Mouse (Mus musculus): ENCODE results near the gene Cry1. TPM values are rescaled to one million over a fixed set of nuclear protein-coding genes. Genes with fewer than 3 reads are reported as not detected.

Cry1 gene
- polyA plus RNA-seq (2015; fragmentation: Nextera tagmentation; extraction: Ambion mirVana): 31.3 and 31.7 TPM in 2 replicates

DNA sequence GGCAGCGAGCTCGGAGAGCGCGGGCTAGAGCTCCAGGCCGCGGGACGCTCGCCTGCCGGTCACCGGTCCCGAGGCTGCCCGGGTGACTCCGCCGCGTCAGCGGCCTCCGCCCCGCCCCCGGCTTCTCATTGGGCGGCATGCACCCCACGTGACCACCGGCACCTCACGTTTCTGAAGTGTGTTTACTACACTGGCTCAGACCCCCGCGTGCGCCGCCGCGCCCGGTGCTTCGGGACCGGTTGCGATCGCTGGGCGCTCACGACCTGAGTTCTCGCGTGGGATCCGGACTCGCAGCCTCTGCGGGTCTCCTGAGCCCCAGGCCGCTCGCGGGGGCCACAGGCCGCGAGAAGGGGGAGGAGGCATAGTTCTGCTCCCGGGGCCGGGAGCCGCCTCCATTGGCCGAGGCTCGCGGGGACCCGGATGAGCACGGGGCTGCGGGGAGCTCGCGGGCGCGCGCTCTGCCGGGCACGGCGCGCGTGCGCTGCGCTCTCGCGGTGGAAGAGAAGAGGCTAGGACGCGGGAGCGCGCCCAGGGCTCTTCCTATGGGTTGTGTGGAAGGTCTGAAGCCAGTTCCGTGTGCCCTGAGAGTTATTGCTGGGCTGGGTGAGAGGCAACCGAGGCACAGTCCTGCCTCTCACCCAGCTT lies at the start of gene Cry1:
Gene Cry1 (minus strand): TSS at position 101 of the 645 bp plus-strand sequence.
- Histone ChIP-seq H3K4me2 (replicated peaks) (peak within 1 kb of the TSS; percentile 100), H3K9ac (replicated peaks) (peak within 1 kb of the TSS; percentile 76), H3K4me1 (replicated peaks) (peaks cover 16% of the 10 kb centered on the region), H3K27me3 (no peaks in the 10 kb centered on the region), H3K27ac (peak within 1 kb of the TSS; percentile 91), H3K9me3 (no peaks in the 10 kb centered on the region), H3K4me3 (replicated peaks) (peak within 1 kb of the TSS; percentile 86), H3K36me3 (no peaks in the 10 kb centered on the region)
- ATAC-seq: peak; percentile 96
- WGBS: 0% methylated on average over 73 of the region's 75 CpGs

- Histone ChIP-seq H3K27ac (no peak overlapping the region), H3K36me3 (no peaks in the 10 kb centered on the region), H3K4me1 (replicated peaks) (no peaks in the 10 kb centered on the region), H3K4me3 (replicated peaks) (no peak overlapping the region), H3K9ac (replicated peaks) (no peak overlapping the region), H3K9me3 (no peaks in the 10 kb centered on the region), H3K4me2 (replicated peaks) (no peak overlapping the region), H3K27me3 (peaks cover 7% of the 10 kb centered on the region; the same call in 1 of the 2 replicates)
- no peak for ATAC-seq
- 87% methylated on average over 6 of the region's 6 CpGs for WGBS
Measured at GRCm38 (mm10) chr10:85221771-85222050, 36.8 kb upstream of the Cry1 start.

- Histone ChIP-seq H3K4me3 (replicated peaks) (no peak overlapping the region), H3K36me3 (no peaks in the 10 kb centered on the region)
- WGBS: 36% methylated on average over 22 of the region's 22 CpGs
Measured at GRCm38 (mm10) chr10:85220918-85221770, 36.3 kb upstream of the Cry1 start.

DNA sequence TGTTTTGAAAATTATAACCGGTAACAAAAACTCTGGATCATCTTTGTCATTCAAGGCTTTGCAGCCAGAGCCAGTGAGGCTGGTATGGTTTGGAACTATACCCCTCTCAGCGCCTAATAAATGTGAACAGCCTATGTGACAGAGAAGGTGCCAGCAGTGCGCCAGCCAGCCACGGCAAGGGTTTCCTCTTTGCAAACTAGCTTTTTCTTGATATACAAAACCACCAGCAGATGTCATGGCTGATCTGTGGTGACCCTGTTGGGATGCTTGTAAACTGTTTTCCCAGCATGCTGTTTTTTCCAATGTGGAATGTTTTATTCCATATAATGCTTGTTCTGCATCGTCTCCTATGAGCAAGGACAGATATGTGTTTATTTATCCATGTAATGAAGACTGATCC lies 30.0 kb upstream of the Cry1 start:
- 81% methylated on average over 5 of the region's 5 CpGs for WGBS
- 0 out of 2 replicates have a peak, but pooled peaks have one; percentile 43 for ATAC-seq
- no peak overlapping the region for H3K9ac ChIP-seq (replicated peaks)

More at GRCm38 (mm10) chr10:85220918-85221770, 36.3 kb upstream of the Cry1 start:
- no peaks in the 10 kb centered on the region for H3K4me1 ChIP-seq (replicated peaks)
- peaks cover 7% of the 10 kb centered on the region; the same call in 1 of the 2 replicates for H3K27me3 ChIP-seq
- peak; percentile 72; the same call in 1 of the 2 replicates for ATAC-seq
- peak overlapping the region; percentile 7; the same call in 1 of the 2 replicates for H3K4me2 ChIP-seq (replicated peaks)
- H3K9me3 ChIP-seq: no peaks in the 10 kb centered on the region
- no peak overlapping the region; the same call in 1 of the 2 replicates for H3K9ac ChIP-seq (replicated peaks)
- no peak overlapping the region for H3K27ac ChIP-seq

GRCm38 (mm10) chr10:85211673-85212072 lies 26.8 kb upstream of the Cry1 start:
- Histone ChIP-seq H3K27ac (no peak overlapping the region), H3K4me3 (replicated peaks) (no peak overlapping the region), H3K36me3 (no peaks in the 10 kb centered on the region), H3K4me1 (replicated peaks) (no peaks in the 10 kb centered on the region), H3K4me2 (replicated peaks) (no peak overlapping the region), H3K9me3 (peaks cover 3% of the 10 kb centered on the region; the same call in 1 of the 2 replicates), H3K27me3 (no peaks in the 10 kb centered on the region), H3K9ac (replicated peaks) (no peak overlapping the region)
- whole genome bisulfite sequencing: 94% methylated on average over 5 of the region's 5 CpGs
- no peak for ATAC-seq

More for the DNA sequence above, 30.0 kb upstream of the Cry1 start:
- Histone ChIP-seq H3K4me3 (replicated peaks) (no peak overlapping the region), H3K27ac (no peak overlapping the region), H3K27me3 (no peaks in the 10 kb centered on the region), H3K4me2 (replicated peaks) (no peak overlapping the region), H3K36me3 (no peaks in the 10 kb centered on the region), H3K9me3 (peaks cover 3% of the 10 kb centered on the region; the same call in 1 of the 2 replicates), H3K4me1 (replicated peaks) (no peaks in the 10 kb centered on the region)

DNA sequence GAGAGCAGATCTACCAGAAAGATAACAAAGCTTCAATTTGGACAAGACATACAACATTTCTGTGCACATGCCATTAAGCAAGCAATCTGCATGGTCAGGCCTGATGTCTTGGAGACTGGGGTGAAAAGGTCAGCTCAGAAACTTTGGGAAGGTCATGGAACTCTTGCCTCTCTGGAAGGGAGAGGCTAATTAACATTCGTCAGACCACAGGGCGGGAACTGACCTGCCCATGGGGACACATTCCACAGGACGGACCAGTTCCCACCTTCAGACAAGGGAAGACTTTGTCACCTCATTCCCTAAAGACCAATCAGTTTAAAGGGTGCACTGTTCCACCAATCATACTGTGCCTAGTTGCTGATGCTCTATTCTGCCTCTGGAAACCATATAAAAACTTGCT lies 25.3 kb upstream of the Cry1 start:
- WGBS: 92% methylated on average over 3 of the region's 3 CpGs
- H3K4me3 ChIP-seq (replicated peaks): no peak overlapping the region
- ATAC-seq: no peak

DNA sequence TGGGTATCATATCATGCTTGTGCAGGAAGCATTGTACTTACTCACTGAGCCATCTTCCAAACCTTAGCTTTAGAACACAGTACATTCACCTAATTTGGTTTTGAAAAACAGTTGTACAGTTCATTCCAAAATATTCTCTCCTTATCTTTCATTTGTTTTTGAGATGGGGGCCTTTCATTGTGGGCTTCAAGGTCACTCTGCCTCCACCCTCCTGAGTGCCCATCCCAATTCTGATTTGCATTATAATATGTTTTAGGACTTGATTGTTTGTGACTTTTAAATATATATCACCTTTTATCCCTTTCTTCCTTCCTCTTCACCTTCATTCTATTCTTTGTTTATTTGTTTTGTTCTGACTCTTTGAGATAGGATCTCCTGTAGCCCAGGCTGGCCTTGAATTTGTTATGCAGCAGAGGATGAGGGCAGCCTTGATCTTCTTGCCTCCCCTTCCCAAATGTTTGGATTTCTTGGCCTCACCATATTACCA lies 24.3 kb upstream of the Cry1 start:
- H3K27me3 ChIP-seq: no peaks in the 10 kb centered on the region
- peaks cover 3% of the 10 kb centered on the region; the same call in 1 of the 2 replicates for H3K9me3 ChIP-seq
- no peak overlapping the region for H3K4me3 ChIP-seq (replicated peaks)
- no peak overlapping the region for H3K27ac ChIP-seq
- no peaks in the 10 kb centered on the region for H3K36me3 ChIP-seq
- H3K9ac ChIP-seq (replicated peaks): no peak overlapping the region
- no peak overlapping the region for H3K4me2 ChIP-seq (replicated peaks)
- H3K4me1 ChIP-seq (replicated peaks): no peaks in the 10 kb centered on the region
- no peak for ATAC-seq

More for the DNA sequence above, 25.3 kb upstream of the Cry1 start:
- Histone ChIP-seq H3K4me2 (replicated peaks) (no peak overlapping the region), H3K4me1 (replicated peaks) (no peaks in the 10 kb centered on the region), H3K27me3 (no peaks in the 10 kb centered on the region), H3K36me3 (no peaks in the 10 kb centered on the region), H3K9me3 (peaks cover 3% of the 10 kb centered on the region; the same call in 1 of the 2 replicates), H3K9ac (replicated peaks) (no peak overlapping the region), H3K27ac (no peak overlapping the region)

DNA sequence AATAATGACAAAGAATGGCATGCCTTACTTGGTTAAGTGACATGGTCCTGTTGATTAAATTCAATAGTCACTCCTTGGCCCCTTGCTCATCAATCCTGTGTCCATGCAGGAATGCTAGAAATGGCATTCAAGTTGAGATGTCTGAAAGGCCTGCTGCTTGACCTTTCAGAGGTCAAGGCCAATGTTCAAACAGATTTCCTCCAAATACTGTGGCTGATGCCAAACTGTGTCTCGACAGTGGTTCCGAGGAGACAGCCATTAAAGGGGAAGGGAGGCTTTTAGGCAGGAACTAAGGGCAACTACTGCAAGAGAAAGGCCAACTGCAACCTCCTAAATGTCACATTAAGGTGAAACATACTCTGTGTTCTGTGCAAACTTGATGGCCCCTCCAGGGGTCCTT lies 20.5 kb upstream of the Cry1 start:
- ATAC-seq: no peak
- 44% methylated on average over 2 of the region's 2 CpGs for WGBS
- no peak overlapping the region for H3K27ac ChIP-seq

GRCm38 (mm10) chr10:85204255-85204855 lies 19.5 kb upstream of the Cry1 start:
- 56% methylated on average over 7 of the region's 7 CpGs for WGBS
- Histone ChIP-seq H3K27ac (no peak overlapping the region), H3K4me1 (replicated peaks) (no peaks in the 10 kb centered on the region), H3K4me3 (replicated peaks) (no peak overlapping the region), H3K4me2 (replicated peaks) (no peak overlapping the region), H3K36me3 (no peaks in the 10 kb centered on the region), H3K9me3 (no peaks in the 10 kb centered on the region), H3K27me3 (no peaks in the 10 kb centered on the region), H3K9ac (replicated peaks) (no peak overlapping the region; the same call in 1 of the 2 replicates)
- no peak for ATAC-seq

More for the DNA sequence above, 20.5 kb upstream of the Cry1 start:
- no peak overlapping the region for H3K9ac ChIP-seq (replicated peaks)
- H3K36me3 ChIP-seq: no peaks in the 10 kb centered on the region
- no peaks in the 10 kb centered on the region for H3K27me3 ChIP-seq
- no peaks in the 10 kb centered on the region for H3K9me3 ChIP-seq
- H3K4me3 ChIP-seq (replicated peaks): no peak overlapping the region
- no peak overlapping the region for H3K4me2 ChIP-seq (replicated peaks)
- no peaks in the 10 kb centered on the region for H3K4me1 ChIP-seq (replicated peaks)

DNA sequence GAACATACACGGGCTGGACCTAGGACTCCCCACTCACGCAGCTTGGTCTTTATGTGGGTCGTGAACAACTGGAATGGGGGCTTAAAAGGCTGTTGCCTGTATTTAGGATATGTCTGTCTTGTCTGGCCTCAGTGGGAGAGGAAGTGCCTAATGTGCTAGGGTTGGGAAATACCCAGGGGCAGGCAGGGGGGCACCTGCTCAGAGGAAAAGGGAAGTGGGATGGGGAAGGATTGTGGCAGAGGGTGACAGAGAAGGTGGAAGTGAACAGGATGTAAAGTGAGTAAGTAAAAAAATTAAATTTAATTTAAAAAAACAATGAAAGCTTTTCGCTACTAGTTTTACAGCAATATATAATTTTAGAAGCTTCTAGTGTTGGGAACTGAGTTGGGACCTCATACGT lies 9.7 kb upstream of the Cry1 start:
- H3K4me3 ChIP-seq (replicated peaks): no peak overlapping the region
- 88% methylated on average over 5 of the region's 5 CpGs for WGBS
- no peak overlapping the region for H3K27ac ChIP-seq
- H3K9ac ChIP-seq (replicated peaks): no peak overlapping the region
- no peaks in the 10 kb centered on the region for H3K9me3 ChIP-seq
- no peak for ATAC-seq
- H3K27me3 ChIP-seq: no peaks in the 10 kb centered on the region
- H3K4me2 ChIP-seq (replicated peaks): no peak overlapping the region
- no peaks in the 10 kb centered on the region for H3K4me1 ChIP-seq (replicated peaks)
- no peaks in the 10 kb centered on the region for H3K36me3 ChIP-seq

GRCm38 (mm10) chr10:85193321-85193720 lies 8.5 kb upstream of the Cry1 start:
- ATAC-seq: no peak
- WGBS: 88% methylated on average over 3 of the region's 3 CpGs
- Histone ChIP-seq H3K9me3 (no peaks in the 10 kb centered on the region), H3K4me3 (replicated peaks) (no peak overlapping the region), H3K36me3 (no peaks in the 10 kb centered on the region), H3K4me1 (replicated peaks) (no peaks in the 10 kb centered on the region), H3K9ac (replicated peaks) (no peak overlapping the region), H3K27ac (no peak overlapping the region), H3K27me3 (no peaks in the 10 kb centered on the region), H3K4me2 (replicated peaks) (no peak overlapping the region)

DNA sequence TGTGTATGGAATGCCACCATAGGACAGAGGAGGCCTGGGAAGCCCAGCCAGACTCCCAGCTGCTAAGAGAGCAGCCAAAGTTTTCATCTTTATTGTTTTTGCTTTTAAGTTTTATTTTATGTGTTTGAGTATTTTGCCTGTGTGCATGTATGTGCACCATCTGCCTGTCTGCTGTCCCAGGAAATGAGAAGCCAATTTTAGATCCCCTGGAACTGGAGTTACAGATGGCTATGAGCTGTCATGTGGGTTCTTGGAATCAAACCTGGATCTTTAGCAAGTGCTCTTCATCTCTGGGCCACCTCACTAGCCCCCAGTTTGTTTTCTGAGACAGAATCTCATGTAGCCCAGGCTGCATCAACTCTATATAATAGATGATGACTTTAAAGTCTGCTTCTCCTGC lies 5.8 kb upstream of the Cry1 start:
- H3K27me3 ChIP-seq: no peaks in the 10 kb centered on the region
- no peak overlapping the region for H3K27ac ChIP-seq
- no peak overlapping the region for H3K9ac ChIP-seq (replicated peaks)
- no peaks in the 10 kb centered on the region for H3K9me3 ChIP-seq
- no peak overlapping the region for H3K4me3 ChIP-seq (replicated peaks)
- peaks cover 5% of the 10 kb centered on the region for H3K4me1 ChIP-seq (replicated peaks)
- H3K36me3 ChIP-seq: no peaks in the 10 kb centered on the region
- H3K4me2 ChIP-seq (replicated peaks): no peak overlapping the region
- no peak for ATAC-seq

Data from midbrain, embryonic 13.5 days (tissue).